In genomic region chr3:89203142-89203514, GRCm38 (mm10) we compare ENCODE assay signal across 8 mouse cellular contexts. TPM values are rescaled to one million over a fixed set of nuclear protein-coding genes. Genes with fewer than 3 reads are reported as not detected.
DNase-seq lines count a peak whose midpoint lies in the region; ATAC-seq lines count a peak whose summit lies in the region.

No protein-coding gene starts in this region.

- H3K27ac ChIP-seq in heart, embryonic 16.5 days (ENCODE audit: low read length), result peak overlapping the region; percentile 66
- H3K27ac ChIP-seq in hindbrain, embryonic 10.5 days, result peak overlapping the region; percentile 80
- H3K27ac ChIP-seq in midbrain, embryonic 10.5 days (replicated peaks), result peak overlapping the region; percentile 23

- DNase-seq in heart, adult 18-20 months, result no peak
- peak; percentile 18 for DNase-seq in NIH3T3 (ENCODE audit: low read depth)
- DNase-seq in hindbrain, embryonic 10.5 days (ENCODE audit: low spot score), result no peak
- DNase-seq in midbrain, embryonic 10.5 days (ENCODE audit: low spot score), result no peak
- DNase-seq in natural killer cell, adult 2 months (ENCODE audit: low spot score in 2 of 2), result no peak
- DNase-seq in testis, postnatal 14 days (ENCODE audit: low spot score), result no peak
- no peak for DNase-seq in cerebellum, postnatal 14 days

- no peaks in the 10 kb centered on the region for H3K27me3 ChIP-seq in heart, embryonic 16.5 days (ENCODE audit: control insufficient read depth, insufficient read depth, low read length)
- H3K27me3 ChIP-seq in hindbrain, embryonic 10.5 days (ENCODE audit: insufficient read depth, poor library complexity, severe bottlenecking), result no peaks in the 10 kb centered on the region
- H3K27me3 ChIP-seq in midbrain, embryonic 10.5 days (ENCODE audit: low read depth, poor library complexity, severe bottlenecking), result no peaks in the 10 kb centered on the region

- H3K9me3 ChIP-seq in heart, embryonic 16.5 days (replicated peaks; ENCODE audit: control insufficient read depth, low read length), result no peaks in the 10 kb centered on the region
- no peaks in the 10 kb centered on the region for H3K9me3 ChIP-seq in hindbrain, embryonic 10.5 days
- no peaks in the 10 kb centered on the region for H3K9me3 ChIP-seq in midbrain, embryonic 10.5 days (replicated peaks)

- no peak for ATAC-seq in heart, embryonic 16.5 days (replicated peaks; ENCODE audit: extremely low read depth, insufficient read depth, low FRiP score)

- 26% methylated on average over 5 of the region's 5 CpGs for WGBS in heart, embryonic 16.5 days
- WGBS in hindbrain, embryonic 10.5 days, result 42% methylated on average over 5 of the region's 5 CpGs
- WGBS in midbrain, embryonic 10.5 days, result 45% methylated on average over 5 of the region's 5 CpGs

- H3K4me1 ChIP-seq in heart, embryonic 16.5 days (ENCODE audit: control insufficient read depth, insufficient read depth, low read length), result peaks cover 4% of the 10 kb centered on the region
- H3K4me1 ChIP-seq in hindbrain, embryonic 10.5 days (replicated peaks), result peaks cover 9% of the 10 kb centered on the region
- H3K4me1 ChIP-seq in midbrain, embryonic 10.5 days, result peaks cover 9% of the 10 kb centered on the region

- H3K9ac ChIP-seq in heart, embryonic 16.5 days (ENCODE audit: low read length), result peak overlapping the region; percentile 75

- H3K4me3 ChIP-seq in heart, embryonic 16.5 days (ENCODE audit: low read length), result peak overlapping the region; percentile 77
- peak overlapping the region; percentile 67 for H3K4me3 ChIP-seq in hindbrain, embryonic 10.5 days
- H3K4me3 ChIP-seq in midbrain, embryonic 10.5 days, result peak overlapping the region; percentile 56

- peaks cover 12% of the 10 kb centered on the region for H3K36me3 ChIP-seq in heart, embryonic 16.5 days (ENCODE audit: control insufficient read depth, insufficient read depth)
- H3K36me3 ChIP-seq in hindbrain, embryonic 10.5 days, result peaks cover 40% of the 10 kb centered on the region
- H3K36me3 ChIP-seq in midbrain, embryonic 10.5 days, result peaks cover 43% of the 10 kb centered on the region

- H3K4me2 ChIP-seq in heart, embryonic 16.5 days (ENCODE audit: low read depth, low read length), result peak overlapping the region; percentile 86

RNA-seq across cellular contexts. Expression of gene Gba, which starts 0.4 kb away (rescaled TPM):
- polyA plus RNA-seq in heart, embryonic 16.5 days (2015; fragmentation: Nextera tagmentation; extraction: Ambion mirVana), result 33.2 and 33.3 TPM in 2 replicates
- 10 to 100 TPM; 18.3 to 19.6 TPM for total RNA-seq in heart, adult 18-20 months (2021)
- 41.0 and 50.0 TPM in 2 replicates for polyA plus RNA-seq in hindbrain, embryonic 10.5 days (2016; fragmentation: Nextera tagmentation; extraction: Ambion mirVana)
- 37.1 and 41.5 TPM in 2 replicates for polyA plus RNA-seq in midbrain, embryonic 10.5 days (2016; fragmentation: Nextera tagmentation; extraction: Ambion mirVana)

RNA-seq across cellular contexts. Expression of gene Thbs3, which starts 11.9 kb away (rescaled TPM):
- polyA plus RNA-seq in heart, embryonic 16.5 days (2015; fragmentation: Nextera tagmentation; extraction: Ambion mirVana), result 24.0 TPM in 2 replicates
- 1 to 10 TPM; 2.8 to 5.8 TPM for total RNA-seq in heart, adult 18-20 months (2021)
- 65.5 and 74.7 TPM in 2 replicates for polyA plus RNA-seq in hindbrain, embryonic 10.5 days (2016; fragmentation: Nextera tagmentation; extraction: Ambion mirVana)
- 82.2 and 108 TPM in 2 replicates for polyA plus RNA-seq in midbrain, embryonic 10.5 days (2016; fragmentation: Nextera tagmentation; extraction: Ambion mirVana)

RNA-seq across cellular contexts. Expression of gene Fam189b, which starts 20.2 kb away (rescaled TPM):
- 17.7 TPM in 2 replicates for polyA plus RNA-seq in heart, embryonic 16.5 days (2015; fragmentation: Nextera tagmentation; extraction: Ambion mirVana)
- 1 to 10 TPM; 3.7 to 4.7 TPM for total RNA-seq in heart, adult 18-20 months (2021)
- 30.2 and 38.7 TPM in 2 replicates for polyA plus RNA-seq in hindbrain, embryonic 10.5 days (2016; fragmentation: Nextera tagmentation; extraction: Ambion mirVana)
- 31.0 and 35.0 TPM in 2 replicates for polyA plus RNA-seq in midbrain, embryonic 10.5 days (2016; fragmentation: Nextera tagmentation; extraction: Ambion mirVana)

RNA-seq across cellular contexts. Expression of gene Mtx1, which starts 23.8 kb away (rescaled TPM):
- polyA plus RNA-seq in heart, embryonic 16.5 days (2015; fragmentation: Nextera tagmentation; extraction: Ambion mirVana), result 120 and 127 TPM in 2 replicates
- total RNA-seq in heart, adult 18-20 months (2021), result 10 to 100 TPM; 60.3 to 61.5 TPM
- polyA plus RNA-seq in hindbrain, embryonic 10.5 days (2016; fragmentation: Nextera tagmentation; extraction: Ambion mirVana), result 228 and 232 TPM in 2 replicates
- polyA plus RNA-seq in midbrain, embryonic 10.5 days (2016; fragmentation: Nextera tagmentation; extraction: Ambion mirVana), result 238 TPM in 2 replicates

RNA-seq across cellular contexts. Expression of gene Muc1, which starts 25.7 kb away (rescaled TPM):
- polyA plus RNA-seq in heart, embryonic 16.5 days (2015; fragmentation: Nextera tagmentation; extraction: Ambion mirVana), result 3.3 and 11.3 TPM in 2 replicates
- total RNA-seq in heart, adult 18-20 months (2021), result 1 to 10 TPM in 1 of 2 experiments, under 1 TPM in 1; 0.40 to 2.1 TPM
- polyA plus RNA-seq in hindbrain, embryonic 10.5 days (2016; fragmentation: Nextera tagmentation; extraction: Ambion mirVana), result 1.1 and 1.8 TPM in 2 replicates
- polyA plus RNA-seq in midbrain, embryonic 10.5 days (2016; fragmentation: Nextera tagmentation; extraction: Ambion mirVana), result 1.8 and 3.4 TPM in 2 replicates

Comparison
In these comparisons a context has a peak if more than half of its experiments do, and no peak if none do; other contexts are left out.
1. H3K27ac ChIP-seq: peak in every context shown above with its lines; median percentile 80 in hindbrain, embryonic 10.5 days; 66 in heart, embryonic 16.5 days; 23 in midbrain, embryonic 10.5 days.